Mouse (Mus musculus): ENCODE data around the gene Unc13a. TPM values are rescaled to one million over a fixed set of nuclear protein-coding genes. Genes with fewer than 3 reads are reported as not detected.

The Unc13a gene
- polyA plus RNA-seq, 1 experiment: 0.32 TPM

DNA sequence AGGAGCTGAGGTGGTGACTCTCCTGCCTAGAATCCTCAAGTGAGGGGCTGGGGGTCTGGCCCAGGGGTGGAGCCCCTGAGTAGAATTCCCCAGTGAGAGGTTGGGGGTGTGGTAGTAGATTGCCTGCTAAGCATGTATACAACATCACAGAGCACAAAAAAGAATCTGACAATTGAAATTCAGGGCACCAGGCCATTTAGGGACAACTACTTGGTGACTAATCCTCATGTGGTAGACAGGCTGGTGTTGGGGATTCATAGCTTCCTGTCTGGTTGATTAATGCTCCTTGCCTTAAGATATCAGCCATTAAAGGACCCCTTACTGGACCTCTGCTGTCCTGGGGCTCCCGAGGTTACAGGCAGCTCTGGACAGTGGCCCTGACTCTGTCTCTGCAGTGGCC, 92.5 kb downstream of the Unc13a start:
- Histone ChIP-seq H3K4me1 (ENCODE audit: control insufficient read depth, insufficient read depth, insufficient read length, low read length) (no peaks in the 10 kb centered on the region; the same call in 1 of the 2 replicates), H3K4me3 (ENCODE audit: insufficient read depth, low read depth, low read length) (no peak overlapping the region), H3K27ac (replicated peaks; ENCODE audit: low read depth, low read length) (0 out of 2 replicates have a peak overlapping the region, but pooled peaks have one; percentile 29)

DNA sequence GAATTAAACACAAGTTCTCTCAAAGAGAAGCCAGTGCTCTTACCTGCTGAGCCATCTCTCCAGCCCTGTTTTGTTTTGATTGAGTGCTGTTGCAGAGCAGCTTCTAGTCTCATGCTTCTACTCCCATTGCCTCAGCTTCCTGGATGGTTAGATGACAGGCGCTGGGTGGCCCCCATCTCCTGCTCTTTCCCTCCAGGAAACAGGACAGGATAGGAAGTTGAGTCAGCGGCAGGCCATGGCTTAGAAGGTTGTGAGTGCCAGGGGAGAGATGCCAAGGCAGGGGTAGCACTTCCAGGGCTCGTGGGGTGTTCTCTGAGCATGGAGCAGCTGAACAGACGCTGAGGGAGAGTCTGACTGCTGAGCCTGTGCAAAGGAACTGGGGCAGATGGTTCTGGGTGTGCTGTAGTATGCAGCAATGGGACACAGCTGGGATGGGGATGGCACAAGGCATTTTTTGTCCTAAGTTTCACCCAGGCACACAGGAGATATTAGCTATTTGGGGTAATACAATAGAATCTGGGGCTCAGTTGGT, 93.6 kb downstream of the Unc13a start:
- H3K27ac ChIP-seq (replicated peaks; ENCODE audit: low read depth, low read length): no peak overlapping the region
- no peaks in the 10 kb centered on the region; the same call in 1 of the 2 replicates for H3K4me1 ChIP-seq (ENCODE audit: control insufficient read depth, insufficient read depth, insufficient read length, low read length)
- H3K4me3 ChIP-seq (ENCODE audit: insufficient read depth, low read depth, low read length): no peak overlapping the region

DNA sequence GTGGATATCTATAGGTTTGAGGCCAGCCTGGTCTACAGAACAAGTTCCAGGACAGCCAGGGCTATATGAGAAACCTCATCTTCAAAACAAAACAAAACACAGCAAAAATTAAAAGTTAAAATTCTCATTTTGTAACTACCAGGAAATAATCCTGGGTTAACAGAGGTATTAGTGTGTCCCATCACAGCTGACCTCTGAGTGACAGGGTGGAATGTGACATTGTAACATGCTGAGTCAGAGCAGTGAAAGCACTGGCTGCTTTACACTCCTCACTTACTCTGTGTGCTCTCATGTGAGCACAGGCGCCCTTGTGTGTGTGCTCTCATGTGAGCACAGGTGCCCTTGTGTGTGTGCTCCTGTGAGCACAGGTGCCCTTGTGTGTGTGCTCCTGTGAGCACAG, 96.5 kb downstream of the Unc13a start:
- Histone ChIP-seq H3K4me3 (ENCODE audit: insufficient read depth, low read depth, low read length) (no peak overlapping the region), H3K4me1 (ENCODE audit: control insufficient read depth, insufficient read depth, insufficient read length, low read length) (peaks cover 4% of the 10 kb centered on the region; the same call in 1 of the 2 replicates), H3K27ac (replicated peaks; ENCODE audit: low read depth, low read length) (no peak overlapping the region)

DNA sequence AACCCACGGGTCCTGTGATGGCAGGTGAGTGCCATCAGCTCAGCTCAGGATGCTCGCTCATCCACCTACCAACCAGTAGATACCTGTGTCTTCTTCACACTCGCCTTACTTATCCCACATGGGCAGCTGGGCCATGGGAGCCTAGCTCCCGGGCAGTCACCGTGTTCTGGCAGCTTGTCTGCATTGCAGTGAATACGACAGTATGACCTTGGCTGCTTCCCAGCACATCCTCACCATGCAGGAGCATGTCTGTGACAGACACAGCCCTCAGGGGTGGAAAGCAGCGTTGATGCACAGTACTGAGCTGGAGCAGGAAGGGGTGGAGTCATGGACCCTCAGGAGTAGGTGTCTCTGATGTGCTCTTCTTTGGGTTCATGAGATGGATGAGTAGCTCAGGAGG, 97.1 kb downstream of the Unc13a start:
- Histone ChIP-seq H3K4me3 (ENCODE audit: insufficient read depth, low read depth, low read length) (no peak overlapping the region), H3K27ac (replicated peaks; ENCODE audit: low read depth, low read length) (no peak overlapping the region), H3K4me1 (ENCODE audit: control insufficient read depth, insufficient read depth, insufficient read length, low read length) (peaks cover 4% of the 10 kb centered on the region; the same call in 1 of the 2 replicates)

Other genes starting within 250 kb of the Unc13a start
- gene Abhd8, start 208.1 kb downstream of the Unc13a start, polyA plus RNA-seq (2012; ENCODE audit: insufficient read depth, insufficient read length, missing spikeins): 2.2 and 2.6 TPM in 2 replicates
- 313 and 378 TPM in 2 replicates for gene Mrpl34, start 206.8 kb downstream of the Unc13a start, polyA plus RNA-seq (2012; ENCODE audit: insufficient read depth, insufficient read length, missing spikeins)
- gene Dda1, start 202.6 kb downstream of the Unc13a start, polyA plus RNA-seq (2012; ENCODE audit: insufficient read depth, insufficient read length, missing spikeins): 23.6 and 34.4 TPM in 2 replicates
- gene Ano8, start 185.8 kb downstream of the Unc13a start, polyA plus RNA-seq (2012; ENCODE audit: insufficient read depth, insufficient read length, missing spikeins): 7.3 and 9.3 TPM in 2 replicates
- gene Gtpbp3, start 183.7 kb downstream of the Unc13a start, polyA plus RNA-seq (2012; ENCODE audit: insufficient read depth, insufficient read length, missing spikeins): 6.7 and 9.1 TPM in 2 replicates
- 4.3 and 6.1 TPM in 2 replicates for gene Plvap, start 160.0 kb downstream of the Unc13a start, polyA plus RNA-seq (2012; ENCODE audit: insufficient read depth, insufficient read length, missing spikeins)
- not detected in 2 replicates for gene Ccdc194, start 146.0 kb downstream of the Unc13a start, polyA plus RNA-seq (2012; ENCODE audit: insufficient read depth, insufficient read length, missing spikeins)
- gene Bst2, start 134.3 kb downstream of the Unc13a start, polyA plus RNA-seq (2012; ENCODE audit: insufficient read depth, insufficient read length, missing spikeins): 17.3 and 38.4 TPM in 2 replicates
- 29.7 and 30.9 TPM in 2 replicates for gene Mvb12a, start 128.8 kb downstream of the Unc13a start, polyA plus RNA-seq (2012; ENCODE audit: insufficient read depth, insufficient read length, missing spikeins)
- gene Tmem221, start 112.9 kb downstream of the Unc13a start, polyA plus RNA-seq (2012; ENCODE audit: insufficient read depth, insufficient read length, missing spikeins): not detected in 2 replicates
- gene Nxnl1, start 105.2 kb downstream of the Unc13a start, polyA plus RNA-seq (2012; ENCODE audit: insufficient read depth, insufficient read length, missing spikeins): 0.50 and 1.5 TPM in 2 replicates
- gene Slc27a1, start 102.9 kb downstream of the Unc13a start, polyA plus RNA-seq (2012; ENCODE audit: insufficient read depth, insufficient read length, missing spikeins): 71.7 and 118 TPM in 2 replicates
- 181 and 189 TPM in 2 replicates for gene Pgls, start 79.6 kb downstream of the Unc13a start, polyA plus RNA-seq (2012; ENCODE audit: insufficient read depth, insufficient read length, missing spikeins)
- 1.5 TPM in 1 of 2 replicates, not detected in the other for gene Fam129c, start 74.1 kb downstream of the Unc13a start, polyA plus RNA-seq (2012; ENCODE audit: insufficient read depth, insufficient read length, missing spikeins)
- gene Colgalt1, start 60.8 kb downstream of the Unc13a start, polyA plus RNA-seq (2012; ENCODE audit: insufficient read depth, insufficient read length, missing spikeins): 15.1 and 20.1 TPM in 2 replicates
- 13.9 and 14.6 TPM in 2 replicates for gene Jak3, start 4.5 kb upstream of the Unc13a start, polyA plus RNA-seq (2012; ENCODE audit: insufficient read depth, insufficient read length, missing spikeins)
- gene Insl3, start 17.5 kb upstream of the Unc13a start, polyA plus RNA-seq (2012; ENCODE audit: insufficient read depth, insufficient read length, missing spikeins): 2.5 and 5.9 TPM in 2 replicates
- gene B3gnt3, start 30.0 kb upstream of the Unc13a start, polyA plus RNA-seq (2012; ENCODE audit: insufficient read depth, insufficient read length, missing spikeins): 1.5 and 2.8 TPM in 2 replicates
- gene Fcho1, start 54.0 kb upstream of the Unc13a start, polyA plus RNA-seq (2012; ENCODE audit: insufficient read depth, insufficient read length, missing spikeins): not detected in 2 replicates
- 0.79 and 1.8 TPM in 2 replicates for gene Zfp709, start 210.3 kb upstream of the Unc13a start, polyA plus RNA-seq (2012; ENCODE audit: insufficient read depth, insufficient read length, missing spikeins)
- gene Zfp882, start 236.9 kb upstream of the Unc13a start, polyA plus RNA-seq (2012; ENCODE audit: insufficient read depth, insufficient read length, missing spikeins): 1.7 and 1.9 TPM in 2 replicates
- gene Zfp617, start 236.9 kb upstream of the Unc13a start, polyA plus RNA-seq (2012; ENCODE audit: insufficient read depth, insufficient read length, missing spikeins): 18.4 and 20.8 TPM in 2 replicates